Mouse (Mus musculus) MEL (cell line): ENCODE results near the gene Ttc32. TPM values are rescaled to one million over a fixed set of nuclear protein-coding genes. Genes with fewer than 3 reads are reported as not detected.

ENCODE experiments used
- DNase-seq: peaks from one replicate; pipeline ENCODE4 v3.0.0; 2011; ENCODE audit warnings: low read depth, low spot score
- H3K27ac ChIP-seq: 2 replicates; pipeline ENCODE4 v1.5.1; 2012; ENCODE audit warnings: low read depth, mild to moderate bottlenecking, control low read depth, low read length, moderate library complexity; ENCODE audit not compliant: control insufficient read depth
- H3K27me3 ChIP-seq, 2 experiments: fragments of 150-350 bp in 1 of 2; sonication (generic) in 1 of 2; 2 replicates each; pipeline ENCODE4 v1.6.1; 2012; ENCODE audit warnings: low read length in 2 of 2, mild to moderate bottlenecking in 2 of 2, improper control_type of control experiment in 1 of 2, moderate library complexity in 1 of 2; ENCODE audit not compliant: insufficient read depth in 2 of 2, control insufficient read depth in 1 of 2
- H3K36me3 ChIP-seq, 2 experiments: 2 replicates each; pipeline ENCODE4 v1.6.1; 2012 to 2014; ENCODE audit warnings: low read length in 2 of 2, improper control_type of control experiment in 1 of 2, inconsistent platforms in 1 of 2, mild to moderate bottlenecking in 1 of 2; ENCODE audit not compliant: insufficient read depth in 2 of 2, control insufficient read depth in 1 of 2
- H3K4me1 ChIP-seq, 2 experiments: fragments of 150-350 bp in 1 of 2; sonication (generic) in 1 of 2; 2 replicates each; pipeline ENCODE4 v1.6.1; 2012; ENCODE audit warnings: low read length in 2 of 2, improper control_type of control experiment in 1 of 2, mild to moderate bottlenecking in 1 of 2; ENCODE audit not compliant: insufficient read depth in 2 of 2, control insufficient read depth in 1 of 2
- H3K4me3 ChIP-seq, 2 experiments: fragments of 150-350 bp in 1 of 2; sonication (generic) in 1 of 2; 2 replicates each; pipeline ENCODE4 v1.5.1; 2012; ENCODE audit warnings: low read depth in 2 of 2, low read length in 2 of 2, mild to moderate bottlenecking in 2 of 2, moderate library complexity in 2 of 2, control low read depth in 1 of 2, improper control_type of control experiment in 1 of 2; ENCODE audit not compliant: control insufficient read depth in 1 of 2, insufficient read depth in 1 of 2
- H3K79me2 ChIP-seq: 2 replicates; pipeline ENCODE4 v1.6.1; 2012; ENCODE audit warnings: mild to moderate bottlenecking, low read length, moderate library complexity; ENCODE audit not compliant: control insufficient read depth, poor library complexity, insufficient read depth
- H3K9ac ChIP-seq: 2 replicates; pipeline ENCODE4 v1.6.1; 2012; ENCODE audit warnings: low read depth, mild to moderate bottlenecking, control low read depth, low read length, moderate library complexity; ENCODE audit not compliant: control insufficient read depth, poor library complexity, severe bottlenecking
- H3K9me3 ChIP-seq: fragments of 150-350 bp; sonication (generic); replicated peaks from 2 replicates; pipeline ENCODE4 v1.6.1; 2012; ENCODE audit warnings: mild to moderate bottlenecking, low read length, improper control_type of control experiment, moderate library complexity; ENCODE audit not compliant: insufficient read depth
- BHLHE40 ChIP-seq: IDR thresholded peaks from 2 replicates; pipeline ENCODE4 v1.6.1; 2012; ENCODE audit warnings: low read depth, mild to moderate bottlenecking, inconsistent platforms, low read length, improper control_type of control experiment, borderline replicate concordance
- E2F4 ChIP-seq: IDR thresholded peaks from 2 replicates; pipeline ENCODE4 v1.6.1; 2011; ENCODE audit warnings: low read depth, low read length, improper control_type of control experiment, borderline replicate concordance
- ELF1 ChIP-seq: IDR thresholded peaks from 2 replicates; pipeline ENCODE4 v1.6.1; 2014; ENCODE audit warnings: low read depth, mild to moderate bottlenecking, inconsistent platforms, low read length, improper control_type of control experiment, moderate library complexity
- EP300 ChIP-seq, 2 experiments: IDR thresholded peaks; 2 replicates each; pipeline ENCODE4 v1.6.1; 2011; ENCODE audit warnings: improper control_type of control experiment in 2 of 2, low read length in 2 of 2, low read depth in 1 of 2, mild to moderate bottlenecking in 1 of 2
- ETS1 ChIP-seq: IDR thresholded peaks from 2 replicates; pipeline ENCODE4 v1.6.1; 2012; ENCODE audit warnings: low read depth, mild to moderate bottlenecking, inconsistent platforms, low read length, improper control_type of control experiment, moderate library complexity
- GABPA ChIP-seq: IDR thresholded peaks from 2 replicates; pipeline ENCODE4 v1.6.1; 2012; ENCODE audit warnings: low read depth, mild to moderate bottlenecking, inconsistent platforms, low read length, improper control_type of control experiment, moderate library complexity
- GATA1 ChIP-seq: IDR thresholded peaks from 2 replicates; pipeline ENCODE4 v1.6.1; 2011; ENCODE audit warnings: low read depth, low read length, improper control_type of control experiment
- HCFC1 ChIP-seq: IDR thresholded peaks from 2 replicates; pipeline ENCODE4 v1.6.1; 2012; ENCODE audit warnings: low read depth, mild to moderate bottlenecking, inconsistent platforms, low read length, improper control_type of control experiment, moderate library complexity
- JUND ChIP-seq: IDR thresholded peaks from 2 replicates; pipeline ENCODE4 v1.6.1; 2011; ENCODE audit warnings: low read depth, mild to moderate bottlenecking, improper control_type of control experiment, low read length
- KAT2A ChIP-seq: conservative IDR thresholded peaks from 2 replicates; pipeline ENCODE4 v1.6.1; 2012; ENCODE audit warnings: low read depth, low read length, improper control_type of control experiment, inconsistent platforms
- MAZ ChIP-seq: IDR thresholded peaks from 2 replicates; pipeline ENCODE4 v1.6.1; 2012; ENCODE audit warnings: low read depth, mild to moderate bottlenecking, inconsistent platforms, low read length, improper control_type of control experiment
- MEF2A ChIP-seq: IDR thresholded peaks from 2 replicates; pipeline ENCODE4 v1.6.1; 2014; ENCODE audit warnings: low read depth, mild to moderate bottlenecking, inconsistent platforms, low read length, improper control_type of control experiment; ENCODE audit not compliant: poor library complexity, insufficient replicate concordance, severe bottlenecking; ENCODE audit errors: extremely low read depth
- MXI1 ChIP-seq: IDR thresholded peaks from 2 replicates; pipeline ENCODE4 v1.6.1; 2011; ENCODE audit warnings: mild to moderate bottlenecking, low read depth, low read length, improper control_type of control experiment
- MYB ChIP-seq: IDR thresholded peaks from 2 replicates; pipeline ENCODE4 v1.6.1; 2011; ENCODE audit warnings: mild to moderate bottlenecking, low read depth, low read length, improper control_type of control experiment
- MYC ChIP-seq: IDR thresholded peaks from 2 replicates; pipeline ENCODE4 v1.6.1; 2011; ENCODE audit warnings: low read depth, mild to moderate bottlenecking, low read length, improper control_type of control experiment, moderate library complexity
- NRF1 ChIP-seq: IDR thresholded peaks from 2 replicates; pipeline ENCODE4 v1.6.1; 2014; ENCODE audit warnings: low read depth, mild to moderate bottlenecking, inconsistent platforms, low read length, improper control_type of control experiment, moderate library complexity; ENCODE audit not compliant: poor library complexity, insufficient read depth, severe bottlenecking
- POLR2AphosphoS5 ChIP-seq: IDR thresholded peaks from 2 replicates; pipeline ENCODE4 v1.6.1; 2012; ENCODE audit warnings: low read depth, borderline replicate concordance, mild to moderate bottlenecking, inconsistent platforms, low read length, moderate library complexity, mixed read lengths
- SIN3A ChIP-seq: IDR thresholded peaks from 2 replicates; pipeline ENCODE4 v1.6.1; 2012; ENCODE audit warnings: low read length, improper control_type of control experiment, inconsistent platforms
- SMC3 ChIP-seq: IDR thresholded peaks from 2 replicates; pipeline ENCODE4 v1.6.1; 2011; ENCODE audit warnings: low read depth, low read length, improper control_type of control experiment
- TBP ChIP-seq: IDR thresholded peaks from 2 replicates; pipeline ENCODE4 v1.8.0; 2011; ENCODE audit warnings: low read depth, low read length, improper control_type of control experiment
- TCF12 ChIP-seq: IDR thresholded peaks from 2 replicates; pipeline ENCODE4 v1.6.1; 2014; ENCODE audit warnings: low read depth, mild to moderate bottlenecking, inconsistent platforms, low read length, improper control_type of control experiment, moderate library complexity
- UBTF ChIP-seq: IDR thresholded peaks from 2 replicates; pipeline ENCODE4 v1.6.1; 2012; ENCODE audit warnings: low read depth, mild to moderate bottlenecking, inconsistent platforms, low read length, improper control_type of control experiment, moderate library complexity, borderline replicate concordance; ENCODE audit not compliant: insufficient read depth
- USF1 ChIP-seq: IDR thresholded peaks from 2 replicates; pipeline ENCODE4 v1.6.1; 2014; ENCODE audit warnings: low read depth, mild to moderate bottlenecking, inconsistent platforms, low read length, improper control_type of control experiment, moderate library complexity
- USF2 ChIP-seq, 2 experiments: IDR thresholded peaks; 2 replicates each; pipeline ENCODE4 v1.6.1; 2011 to 2012; ENCODE audit warnings: improper control_type of control experiment in 2 of 2, low read length in 2 of 2, borderline replicate concordance in 1 of 2, inconsistent platforms in 1 of 2, low read depth in 1 of 2, mild to moderate bottlenecking in 1 of 2; ENCODE audit not compliant: insufficient read depth in 1 of 2
- ZMIZ1 ChIP-seq: IDR thresholded peaks from 2 replicates; pipeline ENCODE4 v1.6.1; 2012; ENCODE audit warnings: low read depth, mild to moderate bottlenecking, inconsistent platforms, low read length, improper control_type of control experiment, moderate library complexity
- ZNF384 ChIP-seq: IDR thresholded peaks from 2 replicates; pipeline ENCODE4 v1.6.1; 2012; ENCODE audit warnings: low read depth, mild to moderate bottlenecking, inconsistent platforms, low read length, improper control_type of control experiment
- polyA plus RNA-seq, 2 experiments: library from polyadenylated mRNA; stranded (reverse) in 1 of 2; unstranded in 1 of 2; fragments of >175 nt in 1 of 2; fragments of >200 nt in 1 of 2; gene quantifications; 2 replicates each; pipeline versions ENCODE4 v1.2.1 to v1.2.4; 2012; ENCODE audit warnings: low replicate concordance in 2 of 2, low read depth in 1 of 2; ENCODE audit not compliant: insufficient read length in 2 of 2, insufficient read depth in 1 of 2, missing spikeins in 1 of 2
- total RNA-seq: library from RNA; depleted of rRNA; stranded (reverse); fragments of 300-350 nt; gene quantifications from 2 replicates; pipeline ENCODE4 v1.2.3, GENCODE M21; 2012

Ttc32 gene
- total and polyA plus RNA-seq, 3 experiments, result 7.3 to 7.4 TPM; not detected in 1

GRCm38 (mm10) chr12:9029888-9030723 lies at the start of gene Ttc32 (continued):
- no peak for TF ChIP-seq MEF2A
- TF ChIP-seq SMC3, result no peak
- peak; percentile 54 for TF ChIP-seq KAT2A
- TF ChIP-seq TCF12, result no peak
- TF ChIP-seq ZNF384, result no peak

DNA sequence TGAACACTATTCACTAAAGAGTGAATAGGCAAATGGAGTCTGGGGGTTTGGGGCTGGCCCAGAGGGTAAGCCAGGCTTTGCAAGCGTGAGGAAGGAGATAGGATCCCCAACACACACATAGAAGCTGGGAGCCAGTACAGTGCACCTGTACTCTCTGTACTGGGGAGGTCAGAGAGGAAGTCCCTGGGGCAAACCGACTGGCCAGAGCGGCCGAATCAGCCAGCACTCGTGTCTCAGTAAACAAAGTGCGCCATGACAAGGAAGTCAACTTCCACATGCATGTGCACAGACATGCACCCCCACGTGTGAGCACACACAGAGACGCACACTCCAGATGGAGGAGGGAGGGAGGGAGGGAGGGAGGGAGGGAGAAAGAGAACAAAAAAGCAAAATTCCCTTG lies 36.6 kb upstream of the Ttc32 start:
- TF ChIP-seq GABPA, result no peak
- TF ChIP-seq ELF1, result no peak
- TF ChIP-seq EP300 (IDR thresholded peaks at IDR 0.05; ENCODE audit: low read depth in 1 of 2, low read length in 2 of 2), result no peak
- TF ChIP-seq JUND, result no peak
- no peak for TF ChIP-seq HCFC1
- TF ChIP-seq USF1, result no peak
- TF ChIP-seq POLR2AphosphoS5, result no peak
- no peaks in the 10 kb centered on the region for H3K36me3 ChIP-seq

DNA sequence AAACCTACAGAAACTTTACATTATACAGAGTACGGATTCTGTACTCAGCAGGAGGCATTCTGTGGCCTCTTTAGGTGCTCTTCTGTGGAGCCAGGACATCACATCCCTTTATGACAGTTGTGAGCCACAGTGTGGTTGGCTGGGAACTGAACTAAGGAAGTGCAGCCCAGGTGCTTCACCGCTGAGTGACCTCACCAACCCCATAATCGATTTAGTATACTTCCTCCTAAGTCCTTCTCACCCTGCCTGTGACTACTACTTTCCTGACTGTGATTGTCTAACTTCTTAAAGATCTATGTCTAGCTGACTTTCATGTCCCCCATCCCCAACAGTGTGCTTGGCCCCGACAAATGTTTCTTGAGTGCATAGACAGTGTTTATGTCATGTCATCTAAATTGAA lies 31.5 kb upstream of the Ttc32 start:
- DNase-seq, result no peak
- no peak overlapping the region for H3K27ac ChIP-seq

More for the DNA sequence above, 36.6 kb upstream of the Ttc32 start:
- no peaks in the 10 kb centered on the region for H3K79me2 ChIP-seq
- H3K9me3 ChIP-seq, result no peaks in the 10 kb centered on the region
- no peaks in the 10 kb centered on the region for H3K4me1 ChIP-seq
- no peak overlapping the region for H3K27ac ChIP-seq
- H3K9ac ChIP-seq, result no peak overlapping the region
- no peak for DNase-seq
- no peak overlapping the region for H3K4me3 ChIP-seq
- H3K27me3 ChIP-seq, result no peaks in the 10 kb centered on the region

More for the DNA sequence above, 31.5 kb upstream of the Ttc32 start:
- no peaks in the 10 kb centered on the region for H3K4me1 ChIP-seq
- H3K36me3 ChIP-seq, result no peaks in the 10 kb centered on the region
- H3K4me3 ChIP-seq, result no peak overlapping the region
- H3K27me3 ChIP-seq, result no peaks in the 10 kb centered on the region
- H3K79me2 ChIP-seq, result no peaks in the 10 kb centered on the region
- no peaks in the 10 kb centered on the region for H3K9me3 ChIP-seq
- H3K9ac ChIP-seq, result no peak overlapping the region
- TF ChIP-seq ETS1, result no peak
- no peak for TF ChIP-seq JUND
- no peak for TF ChIP-seq E2F4
- TF ChIP-seq UBTF, result no peak
- no peak for TF ChIP-seq MYB
- no peak for TF ChIP-seq EP300 (IDR thresholded peaks at IDR 0.05; ENCODE audit: low read depth in 1 of 2, low read length in 2 of 2)
- TF ChIP-seq ZMIZ1, result no peak
- no peak for TF ChIP-seq GATA1
- TF ChIP-seq USF2 (IDR thresholded peaks at IDR 0.05; ENCODE audit: borderline replicate concordance in 1 of 2, insufficient read depth in 1 of 2, low read depth in 1 of 2, low read length in 2 of 2), result no peak
- no peak for TF ChIP-seq NRF1
- TF ChIP-seq MYC, result no peak
- no peak for TF ChIP-seq SIN3A
- no peak for TF ChIP-seq TBP
- TF ChIP-seq KAT2A, result no peak
- TF ChIP-seq MAZ, result no peak
- no peak for TF ChIP-seq HCFC1
- TF ChIP-seq MXI1, result no peak
- TF ChIP-seq ZNF384, result no peak
- no peak for TF ChIP-seq BHLHE40
